Mouse (Mus musculus) layer of hippocampus, adult 9-10 months (tissue): ENCODE measurements around the gene Tmem200b.

Source experiments
- DNase-seq: peaks from one replicate; pipeline ENCODE4 v3.0.0; 2022; ENCODE audit warnings: low spot score

The Tmem200b gene

DNA sequence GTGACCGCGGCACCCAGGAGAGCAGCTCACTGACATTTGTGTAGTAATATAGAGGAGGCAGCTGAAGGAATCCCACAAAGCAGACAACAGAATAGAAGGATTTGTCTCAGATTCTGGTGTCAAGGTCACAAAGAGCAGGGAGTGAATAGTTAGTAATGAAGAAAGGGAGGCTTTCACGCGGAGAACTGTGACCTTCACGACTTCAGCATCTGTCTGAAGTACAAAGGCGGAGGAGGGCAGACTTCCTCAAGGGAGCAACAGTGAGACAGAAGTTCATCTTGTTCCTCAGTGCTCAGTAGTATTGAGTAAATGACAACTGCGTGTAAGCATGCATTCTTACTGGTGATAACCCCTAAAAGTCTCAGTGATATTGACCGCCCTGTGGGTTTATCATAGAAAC lies 29.1 kb downstream of the Tmem200b start:
- no peak for DNase-seq

DNA sequence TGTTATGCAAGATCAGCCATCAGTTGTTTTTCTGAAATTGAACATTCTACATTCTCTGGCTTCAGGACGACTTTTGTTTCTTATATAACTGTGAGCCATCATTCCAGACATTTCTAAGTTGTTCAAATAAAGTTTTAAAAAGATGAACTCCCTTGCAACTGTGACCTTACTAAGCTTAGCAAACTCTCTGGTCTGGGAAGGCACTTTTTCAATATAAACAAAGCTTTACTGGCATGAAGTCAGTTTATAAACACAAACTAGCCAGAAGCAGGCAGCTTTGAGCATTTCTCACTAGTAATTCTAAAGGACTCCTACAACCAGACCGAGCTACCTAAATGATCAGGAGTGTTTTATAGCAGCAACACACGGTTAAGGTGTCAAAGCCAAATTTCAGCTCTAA lies 35.6 kb downstream of the Tmem200b start:
- no peak for DNase-seq

DNA sequence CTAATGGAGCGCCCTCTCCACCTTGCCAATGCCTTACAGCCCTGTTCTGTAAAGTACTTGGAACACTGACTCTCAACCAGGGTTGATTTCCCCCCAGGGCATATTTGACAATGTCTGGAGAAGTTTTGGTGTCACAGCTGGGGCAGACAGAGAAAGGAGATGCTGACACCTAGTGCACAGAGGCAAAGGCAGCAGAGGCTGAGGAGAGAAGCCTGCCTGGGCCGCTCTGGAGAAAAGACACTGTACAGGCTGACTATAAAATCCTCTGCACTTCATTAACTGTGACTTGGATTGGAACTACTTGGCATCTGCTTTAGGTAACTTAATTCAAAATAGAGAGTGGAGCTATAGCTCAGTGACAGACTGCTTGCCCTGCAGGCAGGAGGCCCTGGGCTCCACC lies 47.3 kb downstream of the Tmem200b start:
- no peak for DNase-seq

DNA sequence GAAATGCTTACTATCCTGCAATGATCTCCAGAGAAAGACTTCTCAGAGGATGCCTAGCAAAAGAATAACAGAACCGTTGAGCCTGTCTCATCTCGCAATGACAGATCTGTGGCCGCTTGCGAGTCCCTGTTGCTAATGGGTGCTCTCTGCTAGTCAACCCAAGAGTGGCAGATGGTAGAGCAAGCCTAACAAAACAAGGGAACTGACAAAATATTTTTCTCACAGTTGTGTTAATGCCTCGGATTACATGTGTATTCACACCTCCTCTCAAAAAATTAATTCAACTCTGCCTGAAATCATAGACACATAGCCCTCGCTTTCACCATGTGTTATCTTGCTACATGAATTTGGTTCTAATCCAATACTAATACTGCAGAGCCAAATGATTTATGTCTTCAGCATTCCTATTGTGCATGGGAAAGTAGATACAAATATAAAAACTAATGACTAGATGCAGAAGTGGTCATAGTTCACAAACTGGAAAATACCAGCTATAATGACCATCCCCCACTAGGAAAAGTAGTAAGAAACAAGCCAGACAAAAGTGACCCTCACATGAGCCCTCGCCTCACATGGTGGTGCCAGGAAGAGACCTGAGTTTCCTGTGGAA lies 48.8 kb downstream of the Tmem200b start:
- peak; percentile 43 for DNase-seq
